Mouse (Mus musculus): ENCODE data around the gene Rgs13. TPM values are rescaled to one million over a fixed set of nuclear protein-coding genes. Genes with fewer than 3 reads are reported as not detected.

The Rgs13 gene
- total RNA-seq (2021) (not detected), polyA plus RNA-seq (2012; rRNA removed) (not detected in 2 replicates)
- long read RNA-seq, result 0 reads

- no peak for DNase-seq
These were observed at the start of gene Rgs13 for GRCm38 (mm10) chr1:144177166-144177565. Gene Rgs13, minus strand, starts transcription at chr1:144177372.

- DNase-seq, result no peak
These were observed 38.1 kb upstream of the Rgs13 start for GRCm38 (mm10) chr1:144215230-144215629.

- DNase-seq, result no peak
These were observed 33.7 kb upstream of the Rgs13 start for GRCm38 (mm10) chr1:144210912-144211311.

GRCm38 (mm10) chr1:144206281-144207061 lies 29.3 kb upstream of the Rgs13 start:
- DNase-seq, result no peak

GRCm38 (mm10) chr1:144204766-144205165 lies 27.6 kb upstream of the Rgs13 start:
- no peak for DNase-seq

- no peak for DNase-seq
These were observed 25.8 kb upstream of the Rgs13 start for GRCm38 (mm10) chr1:144202939-144203338.

GRCm38 (mm10) chr1:144200496-144200895 lies 23.3 kb upstream of the Rgs13 start:
- no peak for DNase-seq

GRCm38 (mm10) chr1:144199538-144199937 lies 22.4 kb upstream of the Rgs13 start:
- DNase-seq, result no peak

- peak; percentile 13 for DNase-seq
These were observed 20.5 kb upstream of the Rgs13 start for GRCm38 (mm10) chr1:144197684-144198083.

GRCm38 (mm10) chr1:144186655-144187396 lies 9.7 kb upstream of the Rgs13 start:
- no peak for DNase-seq

- no peak for DNase-seq
These were observed 8.0 kb upstream of the Rgs13 start for GRCm38 (mm10) chr1:144184955-144185715.

- DNase-seq, result no peak
These were observed 6.5 kb upstream of the Rgs13 start for GRCm38 (mm10) chr1:144183622-144184021.

GRCm38 (mm10) chr1:144179559-144179958 lies 2.4 kb upstream of the Rgs13 start:
- DNase-seq, result no peak

GRCm38 (mm10) chr1:144178281-144178957 lies 1.2 kb upstream of the Rgs13 start:
- no peak for DNase-seq

- no peak for DNase-seq
These were observed 448 bp upstream of the Rgs13 start for GRCm38 (mm10) chr1:144177620-144178019.

GRCm38 (mm10) chr1:144174760-144175159 lies 2.4 kb downstream of the Rgs13 start:
- DNase-seq, result no peak

GRCm38 (mm10) chr1:144173568-144174036 lies 3.6 kb downstream of the Rgs13 start:
- DNase-seq, result no peak

- peak; percentile 11 for DNase-seq
These were observed 8.3 kb downstream of the Rgs13 start for GRCm38 (mm10) chr1:144168921-144169320.

- DNase-seq, result no peak
These were observed 9.4 kb downstream of the Rgs13 start for GRCm38 (mm10) chr1:144167761-144168160.

GRCm38 (mm10) chr1:144166897-144167296 lies 10.3 kb downstream of the Rgs13 start:
- no peak for DNase-seq

- no peak for DNase-seq
These were observed 10.9 kb downstream of the Rgs13 start for GRCm38 (mm10) chr1:144166275-144166674.

GRCm38 (mm10) chr1:144152526-144152925 lies 24.6 kb downstream of the Rgs13 start:
- DNase-seq, result no peak
